ENCODE assay signal across 9 mouse cellular contexts in genomic region chr11:40850652-40851092, GRCm38 (mm10).
A peak's percentile ranks its signal among the peaks of the same experiment; 100 is the strongest.
DNase-seq lines count a peak whose midpoint lies in the region; ATAC-seq and TF ChIP-seq lines count a peak whose summit lies in the region.
"Had no signal": no experiment of that assay in that cellular context is flagged by ENCODE, and none has a peak within 500 bp of the region (broad histone marks: within the 10 kb centered on the region; RNA-seq: fewer than 3 reads in every experiment).

No protein-coding gene starts in this region.

- no peak for TF ChIP-seq CTCF in midbrain, postnatal 0 days (IDR thresholded peaks at IDR 0.05)
- TF ChIP-seq CTCF in kidney, postnatal 0 days (IDR thresholded peaks at IDR 0.05; ENCODE audit: low read depth): no peak
- no peak for TF ChIP-seq CTCF in stomach, postnatal 0 days (IDR thresholded peaks at IDR 0.05; ENCODE audit: low read depth)

- no peak overlapping the region for H3K4me3 ChIP-seq in midbrain, postnatal 0 days (ENCODE audit: low read depth, low read length)
- H3K4me3 ChIP-seq in midbrain, embryonic 11.5 days (ENCODE audit: low read depth, low read length): no peak overlapping the region
- no peak overlapping the region for H3K4me3 ChIP-seq in kidney, postnatal 0 days (replicated peaks; ENCODE audit: low read depth, low read length)
- no peak overlapping the region for H3K4me3 ChIP-seq in stomach, postnatal 0 days (ENCODE audit: low read depth, low read length)

- WGBS in midbrain, postnatal 0 days: 54% methylated on average over 4 of the region's 4 CpGs
- WGBS in midbrain, embryonic 11.5 days: 77% methylated on average over 4 of the region's 4 CpGs
- 19% methylated on average over 4 of the region's 4 CpGs for WGBS in kidney, postnatal 0 days
- 29% methylated on average over 4 of the region's 4 CpGs for WGBS in stomach, postnatal 0 days

- intact Hi-C loops in gastrocnemius, postnatal 14 days (cut with DNase I; ENCODE audit: low total_unique reads): no loop called here

- H3K9ac ChIP-seq in midbrain, postnatal 0 days (replicated peaks; ENCODE audit: low read length, poor library complexity, severe bottlenecking): no peak overlapping the region
- H3K9ac ChIP-seq in midbrain, embryonic 11.5 days (ENCODE audit: low read length): no peak overlapping the region
- H3K9ac ChIP-seq in kidney, postnatal 0 days (ENCODE audit: low read depth, low read length): no peak overlapping the region
- no peak overlapping the region for H3K9ac ChIP-seq in stomach, postnatal 0 days (ENCODE audit: low read length)

- TF ChIP-seq EP300 in stomach, postnatal 0 days (optimal IDR thresholded peaks at IDR 0.05): no peak

- no peaks in the 10 kb centered on the region for H3K36me3 ChIP-seq in midbrain, postnatal 0 days (ENCODE audit: insufficient read depth, low read length)
- H3K36me3 ChIP-seq in midbrain, embryonic 11.5 days (ENCODE audit: control insufficient read depth, insufficient read depth, low read length): no peaks in the 10 kb centered on the region
- no peaks in the 10 kb centered on the region for H3K36me3 ChIP-seq in kidney, postnatal 0 days (ENCODE audit: insufficient read depth, low read length)
- no peaks in the 10 kb centered on the region for H3K36me3 ChIP-seq in stomach, postnatal 0 days (ENCODE audit: control insufficient read depth, insufficient read depth, low read length)

- H3K27ac ChIP-seq in midbrain, postnatal 0 days (ENCODE audit: low read depth, low read length): no peak overlapping the region
- no peak overlapping the region for H3K27ac ChIP-seq in midbrain, embryonic 11.5 days (ENCODE audit: low read depth, low read length)
- peak overlapping the region; percentile 57; the same call in 1 of the 2 replicates for H3K27ac ChIP-seq in kidney, postnatal 0 days
- H3K27ac ChIP-seq in stomach, postnatal 0 days (replicated peaks): peak overlapping the region; percentile 66

- H3K4me1 ChIP-seq in midbrain, postnatal 0 days (ENCODE audit: insufficient read depth, low read length): no peaks in the 10 kb centered on the region
- no peaks in the 10 kb centered on the region for H3K4me1 ChIP-seq in midbrain, embryonic 11.5 days (ENCODE audit: control insufficient read depth, insufficient read depth, low read length)
- H3K4me1 ChIP-seq in kidney, postnatal 0 days (replicated peaks; ENCODE audit: insufficient read depth, low read length): no peaks in the 10 kb centered on the region
- H3K4me1 ChIP-seq in stomach, postnatal 0 days (replicated peaks; ENCODE audit: control insufficient read depth, insufficient read depth): no peaks in the 10 kb centered on the region

- H3K4me2 ChIP-seq in midbrain, postnatal 0 days (ENCODE audit: low read depth, low read length, poor library complexity, severe bottlenecking): no peak overlapping the region
- no peak overlapping the region for H3K4me2 ChIP-seq in midbrain, embryonic 11.5 days
- no peak overlapping the region for H3K4me2 ChIP-seq in kidney, postnatal 0 days (ENCODE audit: low read length)
- no peak overlapping the region for H3K4me2 ChIP-seq in stomach, postnatal 0 days (replicated peaks; ENCODE audit: low read depth)

- peak; percentile 66 for DNase-seq in midbrain, postnatal 0 days (ENCODE audit: low spot score)
- no peak for DNase-seq in midbrain, embryonic 11.5 days (ENCODE audit: low spot score, missing footprints)
- peak; percentile 67 to 69 for DNase-seq in heart, adult 9 months (ENCODE audit: low spot score in 2 of 2)
- peak; percentile 65 for DNase-seq in kidney, postnatal 0 days (ENCODE audit: low spot score)
- DNase-seq in stomach, postnatal 0 days (ENCODE audit: low spot score): peak; percentile 15
- DNase-seq in spleen, postnatal 10 days (ENCODE audit: low spot score in 2 of 2): no peak
- DNase-seq in gastrocnemius, postnatal 14 days: no peak
- DNase-seq: layer of hippocampus, postnatal 36 days; thymus, postnatal 14 days had no signal

- no peak for ATAC-seq in midbrain, postnatal 0 days (ENCODE audit: low FRiP score)
- no peak for ATAC-seq in midbrain, embryonic 11.5 days (ENCODE audit: low FRiP score)
- peak; percentile 82 for ATAC-seq in kidney, postnatal 0 days (replicated peaks; ENCODE audit: low FRiP score, low read depth)
- peak; percentile 87; the same call in 1 of the 2 replicates for ATAC-seq in stomach, postnatal 0 days (ENCODE audit: low FRiP score, low TSS enrichment)

- H3K27me3 ChIP-seq in midbrain, postnatal 0 days (ENCODE audit: insufficient read depth, low read length): no peaks in the 10 kb centered on the region
- no peaks in the 10 kb centered on the region for H3K27me3 ChIP-seq in midbrain, embryonic 11.5 days (ENCODE audit: control insufficient read depth, insufficient read depth, low read length)
- no peaks in the 10 kb centered on the region for H3K27me3 ChIP-seq in kidney, postnatal 0 days (ENCODE audit: insufficient read depth, low read length)
- no peaks in the 10 kb centered on the region for H3K27me3 ChIP-seq in stomach, postnatal 0 days (ENCODE audit: control insufficient read depth, insufficient read depth, low read length)

- H3K9me3 ChIP-seq in midbrain, postnatal 0 days (ENCODE audit: low read length): no peaks in the 10 kb centered on the region
- no peaks in the 10 kb centered on the region for H3K9me3 ChIP-seq in midbrain, embryonic 11.5 days (ENCODE audit: control insufficient read depth, low read length)
- H3K9me3 ChIP-seq in kidney, postnatal 0 days (replicated peaks; ENCODE audit: low read length): no peaks in the 10 kb centered on the region
- no peaks in the 10 kb centered on the region for H3K9me3 ChIP-seq in stomach, postnatal 0 days (ENCODE audit: control insufficient read depth, low read length)

Comparison
In these comparisons a context has a peak if more than half of its experiments do, and no peak if none do; other contexts are left out.
1. DNase-seq: peak in midbrain, postnatal 0 days (single experiment), heart, adult 9 months (2 of 2), kidney, postnatal 0 days (single experiment) and stomach, postnatal 0 days (single experiment); none in midbrain, embryonic 11.5 days (single experiment), spleen, postnatal 10 days (0 of 2) and gastrocnemius, postnatal 14 days (single experiment).
2. ATAC-seq: peak in kidney, postnatal 0 days (single experiment) and stomach, postnatal 0 days (single experiment); none in midbrain, postnatal 0 days (single experiment) and midbrain, embryonic 11.5 days (single experiment).
3. H3K27ac ChIP-seq: peak in kidney, postnatal 0 days (single experiment) and stomach, postnatal 0 days (single experiment); none in midbrain, postnatal 0 days (single experiment) and midbrain, embryonic 11.5 days (single experiment).